Mouse (Mus musculus) heart, embryonic 15.5 days (tissue): Measurements from ENCODE around the gene Tmcc1. TPM values are rescaled to one million over a fixed set of nuclear protein-coding genes. Genes with fewer than 3 reads are reported as not detected.

Source experiments
- ATAC-seq: fragments of 200-750 bp; cut with Nextera tagmentation; replicated peaks from 2 replicates; pipeline ENCODE4 v1.8.0; 2017; ENCODE audit warnings: low read depth, moderate TSS enrichment; ENCODE audit not compliant: insufficient number of reproducible peaks, insufficient read depth, low FRiP score
- H3K27ac ChIP-seq: fragments of 300-500 bp; sonication (generic); 2 replicates; pipeline ENCODE4 v1.5.1; 2015; ENCODE audit warnings: mild to moderate bottlenecking, inconsistent platforms
- H3K27me3 ChIP-seq: fragments of 300-500 bp; sonication (generic); 2 replicates; pipeline ENCODE4 v1.6.1; 2015; ENCODE audit warnings: inconsistent platforms
- H3K36me3 ChIP-seq: fragments of 300-500 bp; sonication (generic); 2 replicates; pipeline ENCODE4 v1.6.1; 2015; ENCODE audit warnings: mild to moderate bottlenecking, inconsistent platforms
- H3K4me1 ChIP-seq: fragments of 300-500 bp; sonication (generic); replicated peaks from 2 replicates; pipeline ENCODE4 v1.6.1; 2015; ENCODE audit warnings: inconsistent platforms
- H3K4me2 ChIP-seq: fragments of 300-500 bp; sonication (generic); 2 replicates; pipeline ENCODE4 v1.6.1; 2015; ENCODE audit warnings: inconsistent platforms, mild to moderate bottlenecking, moderate library complexity
- H3K4me3 ChIP-seq: fragments of 300-500 bp; sonication (generic); 2 replicates; pipeline ENCODE4 v1.5.1; 2015; ENCODE audit warnings: mild to moderate bottlenecking, inconsistent platforms
- H3K9ac ChIP-seq: fragments of 300-500 bp; sonication (generic); 2 replicates; pipeline ENCODE4 v1.6.1; 2015; ENCODE audit warnings: mild to moderate bottlenecking, inconsistent platforms
- H3K9me3 ChIP-seq: fragments of 300-500 bp; sonication (generic); replicated peaks from 2 replicates; pipeline ENCODE4 v1.6.1; 2016; ENCODE audit warnings: inconsistent platforms
- WGBS: fragments of 180-500 bp; shearing (Covaris S2); methylation state at CpG from one replicate; pipeline ENCODE4 v1.1.7; 2015; ENCODE audit warnings: mixed read lengths; 5-methylcytosine and 5-hydroxymethylcytosine counted together
- polyA plus RNA-seq: library from polyadenylated mRNA; unstranded; fragments of >200 nt; fragmentation: Nextera tagmentation; extraction: Ambion mirVana; gene quantifications from 2 replicates; pipeline ENCODE4 v1.2.1, GENCODE M21; 2015

Gene Tmcc1
- polyA plus RNA-seq, 1 experiment from 2014 or later, result 10.4 TPM

DNA sequence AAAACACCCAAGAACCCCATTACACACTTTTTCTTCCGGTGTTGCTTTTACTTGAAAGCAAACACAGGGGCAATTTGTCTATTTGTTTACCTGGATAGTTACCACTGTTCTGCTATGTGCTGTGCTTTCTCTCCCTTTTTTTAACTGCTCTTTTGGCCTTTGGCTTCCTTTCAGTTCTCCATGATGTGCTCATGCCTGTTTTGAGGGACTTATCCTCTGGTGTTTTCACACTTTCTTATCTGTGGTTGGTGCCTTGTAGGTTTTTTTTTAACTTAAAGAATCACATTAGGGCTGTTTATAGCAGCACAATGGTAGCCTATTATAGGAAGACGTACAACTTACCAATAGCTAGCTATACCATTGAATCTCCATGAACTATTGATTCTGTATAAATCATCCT is 51.6 kb downstream of the Tmcc1 start:
- Histone ChIP-seq H3K4me3 (no peak overlapping the region), H3K9ac (no peak overlapping the region), H3K36me3 (no peaks in the 10 kb centered on the region), H3K27ac (peak overlapping the region; percentile 17; the same call in 1 of the 2 replicates), H3K9me3 (no peaks in the 10 kb centered on the region), H3K4me2 (no peak overlapping the region), H3K27me3 (no peaks in the 10 kb centered on the region), H3K4me1 (peaks cover 14% of the 10 kb centered on the region)
- WGBS, result 46% methylated on average over 2 of the region's 2 CpGs
- ATAC-seq, result no peak

DNA sequence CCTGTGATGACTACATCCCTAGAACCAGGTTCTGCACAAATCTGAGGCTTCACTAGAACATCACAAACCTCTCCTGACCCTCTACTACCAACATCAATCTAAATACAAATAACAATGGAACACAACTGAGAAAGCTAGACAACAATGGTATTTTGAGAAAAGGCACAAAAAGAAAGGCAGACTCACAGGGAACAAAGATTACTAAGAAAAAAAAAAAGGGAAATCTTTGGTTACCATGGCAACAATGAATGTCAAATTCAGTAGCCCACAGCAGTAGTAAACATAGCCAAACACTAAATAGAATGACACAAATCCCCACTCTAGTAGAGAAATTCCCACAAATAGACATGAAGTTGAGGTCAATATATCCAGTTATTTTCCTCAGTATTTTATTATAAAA is 52.5 kb downstream of the Tmcc1 start:
- H3K9me3 ChIP-seq, result no peaks in the 10 kb centered on the region
- no peak overlapping the region for H3K9ac ChIP-seq
- ATAC-seq, result no peak
- H3K27me3 ChIP-seq, result no peaks in the 10 kb centered on the region
- H3K4me1 ChIP-seq, result peaks cover 15% of the 10 kb centered on the region
- no peak overlapping the region for H3K4me3 ChIP-seq
- no peak overlapping the region for H3K4me2 ChIP-seq
- H3K36me3 ChIP-seq, result no peaks in the 10 kb centered on the region
- no peak overlapping the region for H3K27ac ChIP-seq

DNA sequence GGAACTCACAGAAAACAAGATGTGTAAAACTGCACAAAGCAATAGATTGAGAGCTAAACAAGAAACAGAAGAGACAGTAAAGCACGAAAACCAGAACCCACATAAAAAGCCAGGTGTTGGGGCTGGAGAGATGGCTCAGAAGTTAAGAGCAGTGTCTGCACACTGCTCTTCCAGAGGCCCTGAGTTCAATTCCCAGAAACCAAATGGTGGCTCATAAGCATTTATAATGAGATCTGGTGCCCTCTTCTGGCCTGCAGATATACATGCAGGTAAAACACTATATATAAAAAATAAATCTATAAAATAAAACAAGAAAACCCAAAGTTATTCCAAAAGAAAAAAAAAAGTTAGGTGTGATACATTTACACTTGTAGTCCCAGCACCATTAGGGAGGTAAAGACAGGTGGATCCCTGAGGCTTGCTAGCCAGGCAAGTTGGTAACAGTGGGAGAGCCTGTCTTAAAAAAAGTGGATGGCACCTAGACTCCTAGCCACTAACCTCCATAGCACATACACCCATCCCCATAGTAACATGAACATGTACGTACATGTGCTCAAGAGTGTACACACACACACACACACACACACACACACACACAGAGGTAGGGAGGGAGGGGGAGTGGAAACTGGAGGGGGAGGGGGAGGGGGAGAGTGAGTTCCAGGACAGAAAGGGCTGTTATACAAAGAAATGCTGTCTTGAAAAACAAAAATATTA is 54.0 kb downstream of the Tmcc1 start:
- no peak overlapping the region for H3K4me2 ChIP-seq
- no peaks in the 10 kb centered on the region for H3K36me3 ChIP-seq
- H3K27me3 ChIP-seq, result no peaks in the 10 kb centered on the region
- peaks cover 15% of the 10 kb centered on the region for H3K4me1 ChIP-seq
- no peak for ATAC-seq
- no peak overlapping the region for H3K4me3 ChIP-seq
- H3K27ac ChIP-seq, result no peak overlapping the region
- H3K9ac ChIP-seq, result no peak overlapping the region
- WGBS, result 68% methylated on average over 2 of the region's 2 CpGs
- no peaks in the 10 kb centered on the region for H3K9me3 ChIP-seq

DNA sequence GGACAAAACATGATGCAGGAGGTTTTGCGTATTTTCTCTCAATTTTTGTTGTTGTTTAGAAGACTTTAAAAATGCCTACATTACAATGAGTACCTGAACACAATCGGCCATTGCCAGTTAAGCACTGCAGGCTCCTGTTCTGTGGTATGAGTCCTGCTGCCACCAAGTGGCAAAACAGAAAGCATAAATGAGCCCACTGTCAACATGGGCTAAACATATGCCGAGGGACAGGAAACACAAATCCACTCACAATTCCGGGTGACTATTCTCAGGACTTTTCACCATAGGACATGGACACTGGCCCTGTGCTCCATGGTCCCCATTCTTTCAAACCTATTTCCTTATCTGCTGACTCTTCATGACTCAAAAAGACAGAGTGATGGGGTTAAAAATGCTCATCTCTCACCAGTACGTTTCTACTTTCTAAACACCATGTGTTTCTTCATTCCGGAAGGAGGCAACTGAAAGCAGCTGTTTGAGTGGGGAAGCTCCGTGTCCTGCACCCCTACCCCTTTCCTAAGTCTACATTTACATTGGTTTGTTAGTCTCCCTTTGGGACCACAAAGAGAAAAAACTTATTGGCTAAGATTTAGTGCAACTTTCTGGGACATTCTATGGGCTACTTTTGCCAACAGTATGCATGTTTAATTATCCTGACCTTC is 57.2 kb downstream of the Tmcc1 start:
- no peak overlapping the region for H3K4me2 ChIP-seq

DNA sequence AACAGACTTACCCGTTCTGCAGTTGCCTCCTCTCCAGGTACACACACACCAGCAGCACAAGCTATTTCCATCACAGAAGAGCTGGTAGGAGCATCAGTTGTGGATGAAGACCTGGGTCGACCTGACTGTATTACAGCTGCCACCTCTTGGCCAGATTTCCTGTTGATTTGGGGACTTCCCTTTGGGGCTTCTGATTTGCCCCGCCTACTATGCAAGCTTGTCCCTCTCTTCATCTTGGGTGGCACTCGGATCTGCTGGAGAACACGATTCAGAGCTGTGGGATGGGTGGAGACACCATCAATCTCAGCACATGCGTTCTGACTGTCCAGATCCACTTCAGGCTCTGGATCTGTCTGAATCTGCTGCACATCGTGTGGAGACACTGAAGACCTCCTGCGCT is 59.5 kb downstream of the Tmcc1 start:
- H3K4me1 ChIP-seq, result 0 out of 2 replicates have a peak, but pooled peaks cover 4% of the 10 kb centered on the region
- WGBS, result 80% methylated on average over 8 of the region's 8 CpGs
- no peak overlapping the region for H3K4me2 ChIP-seq
- H3K9me3 ChIP-seq, result no peaks in the 10 kb centered on the region
- no peaks in the 10 kb centered on the region for H3K27me3 ChIP-seq
- no peak overlapping the region for H3K4me3 ChIP-seq
- ATAC-seq, result no peak
- 0 out of 2 replicates have a peak, but pooled peaks cover 4% of the 10 kb centered on the region for H3K36me3 ChIP-seq
- no peak overlapping the region for H3K9ac ChIP-seq
- no peak overlapping the region for H3K27ac ChIP-seq

More for the DNA sequence above, 57.2 kb downstream of the Tmcc1 start:
- no peaks in the 10 kb centered on the region for H3K27me3 ChIP-seq
- no peak overlapping the region for H3K9ac ChIP-seq
- H3K36me3 ChIP-seq, result 0 out of 2 replicates have a peak, but pooled peaks cover 4% of the 10 kb centered on the region
- H3K4me3 ChIP-seq, result no peak overlapping the region
- ATAC-seq, result no peak
- no peaks in the 10 kb centered on the region for H3K9me3 ChIP-seq
- H3K4me1 ChIP-seq, result 0 out of 2 replicates have a peak, but pooled peaks cover 4% of the 10 kb centered on the region
- WGBS, result 37% methylated on average over 7 of the region's 7 CpGs
- H3K27ac ChIP-seq, result no peak overlapping the region

DNA sequence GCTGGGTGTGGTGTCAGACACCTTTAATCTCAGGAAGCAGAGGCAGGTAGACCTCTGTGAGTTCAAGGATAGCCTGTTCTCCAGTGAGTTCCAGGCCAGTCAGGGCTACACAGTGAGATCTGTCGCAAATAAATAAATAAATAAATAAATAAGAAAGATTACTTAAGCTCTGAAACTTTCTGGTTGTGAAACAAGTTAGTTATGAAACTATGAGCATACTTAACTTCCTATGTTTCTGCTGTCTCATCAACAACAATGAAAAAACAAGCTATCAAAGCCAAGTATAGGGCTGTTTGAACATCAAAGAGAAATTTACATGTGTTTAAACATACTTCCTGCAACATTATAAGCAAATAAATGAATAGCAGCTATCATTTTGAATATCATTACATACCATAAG is 61.5 kb downstream of the Tmcc1 start:
- 88% methylated on average over 1 of the region's 1 CpGs for WGBS
- Histone ChIP-seq H3K4me3 (no peak overlapping the region), H3K36me3 (0 out of 2 replicates have a peak, but pooled peaks cover 4% of the 10 kb centered on the region), H3K9me3 (no peaks in the 10 kb centered on the region), H3K27me3 (no peaks in the 10 kb centered on the region), H3K27ac (no peak overlapping the region), H3K9ac (no peak overlapping the region), H3K4me2 (no peak overlapping the region), H3K4me1 (0 out of 2 replicates have a peak, but pooled peaks cover 4% of the 10 kb centered on the region)
- no peak for ATAC-seq

DNA sequence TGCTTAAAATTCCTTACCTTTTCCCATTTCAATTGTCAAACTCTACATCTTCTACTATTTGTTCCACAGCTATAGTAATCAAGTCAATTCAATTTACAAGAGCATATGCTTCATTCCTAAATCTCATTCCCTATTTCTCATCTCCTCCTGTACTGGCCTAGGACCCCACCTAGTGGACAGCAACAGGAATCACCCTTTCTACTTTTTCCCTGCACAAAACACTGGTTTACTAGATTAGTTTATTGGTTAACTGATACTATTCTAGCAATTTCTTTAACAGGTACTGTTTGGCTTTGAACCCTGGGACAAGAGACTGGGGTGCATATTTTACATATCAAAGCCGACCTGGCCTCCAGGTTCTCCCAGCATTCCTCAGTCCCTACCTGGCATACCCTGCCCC is 64.6 kb downstream of the Tmcc1 start:
- Histone ChIP-seq H3K36me3 (0 out of 2 replicates have a peak, but pooled peaks cover 2% of the 10 kb centered on the region), H3K4me1 (peaks cover 4% of the 10 kb centered on the region; the same call in 1 of the 2 replicates), H3K9ac (no peak overlapping the region), H3K27me3 (no peaks in the 10 kb centered on the region), H3K27ac (no peak overlapping the region), H3K4me2 (no peak overlapping the region), H3K4me3 (no peak overlapping the region), H3K9me3 (no peaks in the 10 kb centered on the region)
- 0% methylated on average over 1 of the region's 1 CpGs for WGBS
- ATAC-seq, result no peak

DNA sequence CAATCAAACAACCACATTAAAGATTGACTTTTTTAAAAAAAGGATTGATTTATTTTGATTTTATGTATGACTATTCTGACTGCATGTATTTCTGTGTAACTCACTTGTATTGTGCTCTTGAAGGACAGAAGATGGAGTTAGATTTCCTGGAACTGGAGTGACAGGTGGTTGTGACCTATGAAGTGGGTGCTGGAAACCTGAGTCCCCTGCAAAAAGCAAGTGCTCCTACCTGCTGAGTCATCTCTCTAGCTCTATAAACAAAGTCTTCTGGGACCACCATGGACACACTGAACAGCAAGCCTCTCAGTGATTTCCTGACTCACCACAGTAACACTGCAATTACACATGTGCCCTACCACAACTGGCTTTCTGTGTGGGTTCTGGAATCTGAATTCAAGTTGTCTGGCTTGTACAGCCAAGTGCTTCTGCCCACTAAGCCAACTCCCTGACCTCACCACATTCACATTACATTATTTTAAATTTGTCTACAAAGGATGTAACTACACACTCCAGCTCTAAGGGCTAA is 65.3 kb downstream of the Tmcc1 start:
- H3K36me3 ChIP-seq, result no peaks in the 10 kb centered on the region
- H3K4me2 ChIP-seq, result no peak overlapping the region
- peaks cover 4% of the 10 kb centered on the region; the same call in 1 of the 2 replicates for H3K4me1 ChIP-seq
- H3K9ac ChIP-seq, result no peak overlapping the region
- H3K4me3 ChIP-seq, result no peak overlapping the region
- no peaks in the 10 kb centered on the region for H3K9me3 ChIP-seq
- H3K27me3 ChIP-seq, result no peaks in the 10 kb centered on the region
- ATAC-seq, result no peak
- no peak overlapping the region for H3K27ac ChIP-seq

DNA sequence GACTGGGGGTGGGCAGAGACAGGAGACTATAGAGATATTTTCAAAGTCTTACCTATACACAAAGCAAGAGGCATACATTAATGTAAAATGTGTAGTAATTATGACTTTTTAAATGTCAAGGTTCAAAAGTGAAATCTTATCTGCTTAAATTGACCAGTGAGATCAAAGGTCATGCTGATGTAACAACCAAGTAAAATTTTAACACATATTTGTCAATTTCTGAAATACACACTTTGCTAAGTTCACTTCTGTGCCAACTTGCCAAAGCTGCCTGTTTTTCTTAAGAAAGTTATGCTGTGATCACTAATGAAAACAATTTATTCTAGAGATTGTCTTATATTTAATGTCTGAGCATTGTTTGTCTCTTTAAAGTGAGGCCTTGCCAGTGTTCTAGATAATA is 66.7 kb downstream of the Tmcc1 start:
- Histone ChIP-seq H3K36me3 (no peaks in the 10 kb centered on the region), H3K27ac (no peak overlapping the region), H3K4me2 (no peak overlapping the region), H3K27me3 (no peaks in the 10 kb centered on the region), H3K4me1 (peaks cover 4% of the 10 kb centered on the region; the same call in 1 of the 2 replicates), H3K9ac (no peak overlapping the region), H3K9me3 (no peaks in the 10 kb centered on the region), H3K4me3 (no peak overlapping the region)
- ATAC-seq, result no peak

DNA sequence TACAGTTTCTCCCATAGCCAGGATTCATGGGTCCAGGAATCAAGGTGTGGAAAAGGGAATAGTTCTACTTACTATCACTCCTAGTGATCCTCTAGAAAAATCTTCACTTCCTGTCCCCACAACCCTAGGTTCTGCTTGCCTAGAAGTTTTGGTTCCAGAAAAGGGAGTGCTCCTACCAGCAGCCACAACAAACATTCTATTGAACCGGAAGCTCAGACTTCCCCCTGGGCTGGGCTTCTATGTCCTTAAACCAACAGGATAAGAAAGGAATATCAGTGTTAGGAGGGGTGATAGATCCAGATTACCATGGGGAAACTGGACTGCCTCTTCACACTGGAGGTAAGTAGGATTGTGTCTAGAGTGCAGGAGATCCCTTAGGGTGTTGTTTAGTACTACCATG is 70.4 kb downstream of the Tmcc1 start:
- Histone ChIP-seq H3K36me3 (no peaks in the 10 kb centered on the region), H3K4me3 (no peak overlapping the region), H3K9me3 (no peaks in the 10 kb centered on the region), H3K4me2 (no peak overlapping the region), H3K9ac (no peak overlapping the region), H3K4me1 (peaks cover 4% of the 10 kb centered on the region; the same call in 1 of the 2 replicates), H3K27me3 (no peaks in the 10 kb centered on the region), H3K27ac (no peak overlapping the region)
- 76% methylated on average over 1 of the region's 1 CpGs for WGBS
- no peak for ATAC-seq

DNA sequence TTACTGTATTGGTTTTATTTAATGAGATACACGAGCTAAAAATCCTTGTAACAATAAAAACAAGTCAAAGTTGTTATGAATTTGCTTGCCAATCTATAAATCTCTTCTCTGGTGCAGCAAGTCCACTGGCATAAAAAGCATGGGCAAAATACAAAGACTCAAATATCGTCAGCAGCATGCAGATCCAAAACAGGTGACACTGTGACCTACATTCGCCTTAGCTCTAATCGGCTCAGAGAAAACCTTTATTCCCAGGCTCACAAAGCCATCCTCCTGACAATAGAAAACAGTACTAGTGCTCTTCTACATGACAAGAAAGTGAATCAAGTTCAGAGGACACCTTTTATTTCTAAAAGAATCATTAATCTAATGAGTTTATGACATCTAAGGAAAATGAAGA is 73.6 kb downstream of the Tmcc1 start:
- Histone ChIP-seq H3K36me3 (no peaks in the 10 kb centered on the region), H3K4me2 (no peak overlapping the region), H3K4me1 (no peaks in the 10 kb centered on the region), H3K9ac (no peak overlapping the region), H3K9me3 (no peaks in the 10 kb centered on the region), H3K27ac (no peak overlapping the region), H3K27me3 (no peaks in the 10 kb centered on the region), H3K4me3 (no peak overlapping the region)
- ATAC-seq, result no peak
- WGBS, result 76% methylated on average over 4 of the region's 4 CpGs
